Mouse (Mus musculus) gastrocnemius, postnatal 36 days (tissue): ENCODE results near the gene Aph1a. TPM values are rescaled to one million over a fixed set of nuclear protein-coding genes. Genes with fewer than 3 reads are reported as not detected.
"Not testable (repeated sequence)": the region's sequence is repeated elsewhere in the genome, so short reads cannot be mapped to it uniquely, and the experiment has no call there.

Source experiments
- DNase-seq, 2 experiments: peaks; one replicate each; pipeline ENCODE4 v3.0.0; 2022
- intact Hi-C: fragments of 180-260 bp; cut with DNase I; formaldehyde crosslinking; loops from one replicate; pipeline ENCODE4 v1.15.1; 2025
- long read RNA-seq, 2 experiments: library from polyadenylated mRNA; stranded (forward); transcript quantifications; one replicate each; pipeline ENCODE4 v2.0.0; 2021
- total RNA-seq, 2 experiments: library from RNA; stranded (reverse); gene quantifications; 2 replicates each; pipeline ENCODE4 v1.2.3; 2021

Gene Aph1a
- 10 to 100 TPM; 41.7 to 48.0 TPM for total RNA-seq
- long read RNA-seq, experiment 1, transcript Aph1a-202 (7 exons, 1,601 nt): major isoform, 6 of 20 reads
- long read RNA-seq, experiment 1, partial matches to known transcripts: 11 of 20 reads
- long read RNA-seq, experiment 1, other reads (novel, unspliced or antisense): 3 of 20 reads
- long read RNA-seq, experiment 2, partial matches to known transcripts: 10 of 14 reads
- long read RNA-seq, experiment 2, other reads (novel, unspliced or antisense): 0 of 14 reads

GRCm38 (mm10) chr3:95893606-95894316 is at the start of gene Aph1a:
Gene Aph1a (plus strand): TSS chr3:95893969.
- DNase-seq: peak; percentile 87 to 96
- intact Hi-C loops: not testable (repeated sequence)

GRCm38 (mm10) chr3:95850611-95851010 is 43.2 kb upstream of the Aph1a start:
- intact Hi-C loops: no loop called here
- DNase-seq: no peak

- intact Hi-C loops: no loop called here
- no peak for DNase-seq
Measured at GRCm38 (mm10) chr3:95851317-95851716, 42.5 kb upstream of the Aph1a start.

DNA sequence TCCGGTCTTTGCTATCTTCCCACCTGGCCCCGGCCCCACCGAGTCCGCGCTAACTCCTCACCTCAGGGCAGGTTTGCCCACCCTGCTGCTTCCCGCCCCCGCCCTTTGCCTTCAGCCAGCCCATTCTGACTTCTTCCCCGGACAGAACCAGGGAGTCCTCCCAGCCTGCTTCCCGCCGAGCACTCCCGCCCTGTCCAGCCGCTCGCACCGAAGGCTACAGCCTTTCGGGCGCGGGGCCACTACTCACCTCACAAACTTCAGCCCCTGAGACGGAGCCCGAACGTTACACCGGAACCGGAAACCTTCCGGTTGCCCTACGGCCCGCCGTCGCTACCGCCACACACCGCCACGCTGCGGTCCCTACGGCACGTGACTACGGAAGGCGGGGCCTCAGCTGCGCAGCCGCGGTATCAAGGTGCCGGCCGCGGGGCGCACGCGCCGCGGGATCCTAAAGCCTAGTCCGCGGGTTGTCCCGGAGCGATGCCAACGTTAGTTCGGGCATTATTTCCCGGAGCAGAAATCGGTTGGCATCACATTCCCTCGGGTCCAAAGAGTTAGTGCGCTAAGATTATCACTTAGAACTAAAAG is 38.2 kb upstream of the Aph1a start, which contains the start of gene Prpf3:
Prpf3 (minus strand) TSS at position 384 of the 588 bp plus-strand sequence.
- intact Hi-C loops: no loop called here

GRCm38 (mm10) chr3:95856115-95856514 is 37.7 kb upstream of the Aph1a start:
- intact Hi-C loops: no loop called here
- DNase-seq: no peak

More for the DNA sequence above, 38.2 kb upstream of the Aph1a start, which contains the start of gene Prpf3:
- peak; percentile 94 for DNase-seq

DNA sequence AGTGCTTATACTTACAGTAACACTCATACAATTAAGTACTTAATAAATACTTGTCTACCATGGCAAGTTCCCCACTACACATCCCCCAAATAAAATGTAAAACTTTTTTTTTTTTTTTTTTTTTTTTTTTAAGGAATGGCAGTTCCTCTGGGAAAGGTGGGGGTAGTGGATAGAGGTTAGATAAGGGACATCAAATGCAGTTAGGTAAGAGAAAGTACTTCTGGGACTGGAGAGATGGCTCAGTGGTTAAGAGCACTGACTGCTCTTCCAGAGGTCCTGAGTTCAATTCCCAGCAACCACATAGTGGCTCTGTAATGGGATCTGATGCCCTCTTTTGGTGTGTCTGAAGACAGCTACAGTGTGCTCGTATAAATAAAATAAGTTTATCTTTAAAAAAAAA is 36.7 kb upstream of the Aph1a start:
- intact Hi-C loops, DNase-seq: not testable (repeated sequence)

- intact Hi-C loops, DNase-seq: not testable (repeated sequence)
Measured at GRCm38 (mm10) chr3:95858278-95858677, 35.5 kb upstream of the Aph1a start.

GRCm38 (mm10) chr3:95860323-95860722 is 33.4 kb upstream of the Aph1a start:
- intact Hi-C loops: loop anchor here (2.0 to 5.0 kb wide), 2 partner anchors 46 to 97 kb away; no protein-coding TSS in a partner anchor
- no peak for DNase-seq

DNA sequence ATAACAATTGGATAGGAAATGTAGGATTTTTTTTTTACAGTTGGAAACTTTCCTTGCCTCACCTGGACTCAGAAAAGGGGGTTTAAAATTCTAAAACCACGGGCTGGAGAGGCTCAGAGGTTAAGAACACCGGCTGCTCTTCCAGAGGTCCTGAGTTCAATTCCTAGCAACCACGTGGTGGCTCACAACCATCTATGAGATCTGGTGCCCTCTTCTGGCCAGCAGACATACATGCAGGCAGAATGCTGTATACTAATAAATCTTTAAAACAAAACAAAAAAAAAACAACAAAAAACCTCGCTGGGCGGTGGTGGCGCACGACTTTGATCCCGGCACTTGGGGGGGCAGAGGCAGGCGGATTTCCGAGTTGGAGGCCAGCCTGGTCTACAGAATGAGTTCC is 32.6 kb upstream of the Aph1a start:
- no peak for DNase-seq
- intact Hi-C loops: loop anchor here (2.0 to 5.0 kb wide), 2 partner anchors 46 to 96 kb away; no protein-coding TSS in a partner anchor

DNA sequence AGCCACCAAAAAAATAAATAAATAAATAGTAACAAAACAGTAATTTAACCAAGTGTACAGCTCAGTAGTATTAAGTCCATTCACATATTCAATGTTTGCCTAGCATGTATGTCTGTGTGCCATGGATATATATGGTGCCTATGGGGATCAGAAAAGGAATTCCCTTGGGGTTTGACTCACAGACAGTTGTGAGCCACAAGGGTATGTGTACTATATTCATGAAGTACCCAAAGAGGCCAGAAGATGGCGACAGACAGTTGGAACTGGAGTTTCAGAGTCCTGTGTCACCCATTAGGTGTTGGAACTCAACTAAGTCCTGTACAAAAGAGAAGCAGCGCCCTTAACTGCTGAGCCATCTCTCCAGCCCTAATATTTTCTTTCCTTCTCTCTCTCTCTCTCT is 32.0 kb upstream of the Aph1a start:
- intact Hi-C loops: loop anchor here (2.0 to 5.0 kb wide), 2 partner anchors 45 to 96 kb away; no protein-coding TSS in a partner anchor
- peak in 1 of 2 experiments; percentile 46 for DNase-seq

GRCm38 (mm10) chr3:95863578-95863977 is 30.2 kb upstream of the Aph1a start:
- DNase-seq: no peak
- intact Hi-C loops: loop anchor here (5.0 kb wide), 1 partner anchor 94 kb away; no protein-coding TSS in a partner anchor

- intact Hi-C loops: no loop called here
- DNase-seq: no peak
Measured at GRCm38 (mm10) chr3:95865050-95865449, 28.7 kb upstream of the Aph1a start.

DNA sequence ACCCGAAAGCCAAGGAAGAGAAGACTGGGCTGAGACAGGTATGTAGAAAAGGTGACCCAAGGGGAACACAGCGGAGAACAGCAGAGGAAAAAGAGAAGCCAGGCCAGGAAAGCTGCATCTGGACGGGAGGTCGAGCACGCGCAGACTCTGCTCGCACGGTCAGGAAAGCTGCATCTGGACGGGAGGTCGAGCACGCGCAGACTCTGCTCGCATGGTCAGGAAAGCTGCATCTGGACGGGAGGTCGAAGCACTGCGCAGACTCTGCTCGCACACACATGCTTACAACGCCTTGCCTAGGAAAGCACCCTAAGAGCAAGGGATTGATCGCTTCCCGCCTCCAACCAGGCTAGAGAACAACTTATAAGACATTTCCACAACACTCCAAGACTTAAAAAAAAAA is 28.2 kb upstream of the Aph1a start:
- intact Hi-C loops: no loop called here

DNA sequence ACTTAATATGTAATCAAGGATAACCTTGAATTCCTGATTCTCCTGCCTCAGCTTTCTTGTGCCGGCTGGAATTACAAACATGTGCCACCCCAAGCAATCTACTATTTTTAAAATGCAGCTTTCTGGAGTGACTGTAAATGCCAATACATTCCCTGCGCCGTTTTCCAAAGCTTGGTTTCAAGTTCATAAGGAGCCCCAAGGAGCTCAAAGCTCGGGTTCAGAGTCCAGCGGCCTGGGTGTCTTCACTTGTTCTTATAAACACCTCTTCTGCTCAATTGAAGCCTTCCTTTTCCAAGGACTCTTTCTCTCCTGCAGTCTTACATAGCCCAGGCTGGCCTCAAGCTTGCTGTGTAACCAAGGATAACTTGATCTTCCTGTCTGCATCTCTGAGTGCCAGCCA is 27.7 kb upstream of the Aph1a start:
- no peak for DNase-seq
- intact Hi-C loops: no loop called here

More for the DNA sequence above, 28.2 kb upstream of the Aph1a start:
- DNase-seq: no peak

DNA sequence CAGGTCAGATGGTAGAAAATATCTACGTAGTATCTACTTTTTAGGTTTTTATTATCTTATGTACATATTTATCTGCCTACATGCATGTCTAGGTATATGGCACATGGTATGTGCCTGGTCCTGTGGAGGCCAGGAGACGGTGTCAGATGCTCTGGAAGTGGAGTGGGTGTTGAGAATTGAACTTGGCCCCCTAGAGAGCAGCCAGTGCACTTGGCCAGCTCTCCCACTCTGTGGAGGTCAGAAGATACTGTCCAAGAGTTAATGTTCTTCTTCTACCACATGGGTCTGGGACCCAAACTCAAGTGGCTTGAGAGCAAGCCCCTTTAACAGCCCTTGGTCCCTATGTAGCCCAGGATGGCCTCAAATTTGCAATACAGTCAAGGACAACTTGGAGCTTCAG is 26.4 kb upstream of the Aph1a start:
- DNase-seq: no peak
- intact Hi-C loops: no loop called here

- intact Hi-C loops: no loop called here
Measured at GRCm38 (mm10) chr3:95870976-95871375, 22.8 kb upstream of the Aph1a start.

DNA sequence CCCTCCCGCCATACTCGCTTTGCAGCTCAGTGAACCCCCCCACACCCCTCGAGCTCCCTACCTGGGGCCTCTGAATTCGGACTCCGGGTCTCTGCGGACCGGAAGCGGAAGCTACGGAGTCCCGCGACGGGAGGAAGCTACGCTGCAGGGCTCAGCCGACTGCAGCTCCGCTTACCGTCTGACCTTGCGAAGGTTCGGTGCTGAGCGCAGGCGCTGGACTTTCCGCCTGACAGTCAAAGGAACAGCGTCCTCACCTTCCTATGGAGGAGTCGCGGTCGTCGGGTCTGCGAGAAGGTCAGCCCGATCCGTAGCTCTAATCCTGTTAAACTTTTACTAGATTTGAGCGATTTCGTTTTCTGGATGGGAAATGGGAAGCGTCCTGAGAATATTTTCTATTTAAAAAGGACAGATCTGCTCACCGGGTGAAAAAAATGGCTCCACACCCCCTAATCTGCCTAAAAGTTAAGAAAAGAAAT is 22.3 kb upstream of the Aph1a start, which contains the start of gene Mrps21:
Mrps21 (minus strand) TSS at position 128 of the 476 bp plus-strand sequence.
- DNase-seq: peak; percentile 73 to 79

More at GRCm38 (mm10) chr3:95870976-95871375, 22.8 kb upstream of the Aph1a start:
- no peak for DNase-seq

DNA sequence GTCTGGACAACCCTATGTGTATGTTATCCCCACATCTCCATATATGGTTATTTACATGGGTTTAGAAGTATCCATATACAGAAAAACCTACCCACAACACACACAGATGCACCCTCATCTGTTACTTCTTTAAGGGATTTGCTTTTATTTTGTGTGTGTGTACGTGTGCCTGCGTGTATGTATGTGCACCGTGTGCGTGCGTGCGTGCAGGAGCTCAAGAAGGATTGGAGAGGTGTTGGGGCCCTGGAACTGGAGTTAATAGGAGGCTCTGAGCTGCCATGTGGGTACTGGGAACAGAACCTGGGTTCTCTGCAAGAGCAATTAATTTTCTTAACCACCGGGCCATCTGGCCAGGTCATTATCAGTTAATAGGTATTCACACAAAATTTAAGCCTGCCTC is 21.7 kb upstream of the Aph1a start:
- no peak for DNase-seq
- intact Hi-C loops: no loop called here

More for the DNA sequence above, 22.3 kb upstream of the Aph1a start, which contains the start of gene Mrps21:
- intact Hi-C loops: no loop called here

DNA sequence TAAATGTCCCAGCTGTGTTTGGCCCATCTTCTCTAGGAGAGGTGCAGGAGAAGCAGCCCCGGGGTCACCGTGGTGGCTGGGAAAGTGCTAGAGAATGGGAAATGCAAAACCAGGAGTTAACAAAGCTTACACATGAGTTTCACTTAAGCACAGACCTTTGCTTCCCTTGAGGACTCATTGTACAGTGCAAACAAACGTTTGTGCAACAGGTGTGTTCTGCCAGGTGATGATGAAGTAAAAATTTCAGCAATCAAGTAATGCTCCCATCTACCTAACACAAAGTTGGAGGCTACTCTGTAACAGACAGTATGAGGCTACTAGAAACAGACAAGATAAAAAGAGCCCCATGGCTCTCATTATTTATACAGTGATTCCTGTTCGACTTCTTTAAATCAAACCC is 14.7 kb upstream of the Aph1a start:
- intact Hi-C loops: no loop called here
- no peak for DNase-seq

GRCm38 (mm10) chr3:95881979-95882815 is 11.6 kb upstream of the Aph1a start, which contains the start of gene Ciart:
Gene Ciart (minus strand): TSS chr3:95882251.
- intact Hi-C loops: no loop called here
- peak; percentile 87 to 91 for DNase-seq
